Mouse (Mus musculus): ENCODE results near the gene Gm10073. TPM values are rescaled to one million over a fixed set of nuclear protein-coding genes. Genes with fewer than 3 reads are reported as not detected.

Gene Gm10073
- polyA plus RNA-seq, 1 experiment from 2014 or later, result 7.2 TPM

DNA sequence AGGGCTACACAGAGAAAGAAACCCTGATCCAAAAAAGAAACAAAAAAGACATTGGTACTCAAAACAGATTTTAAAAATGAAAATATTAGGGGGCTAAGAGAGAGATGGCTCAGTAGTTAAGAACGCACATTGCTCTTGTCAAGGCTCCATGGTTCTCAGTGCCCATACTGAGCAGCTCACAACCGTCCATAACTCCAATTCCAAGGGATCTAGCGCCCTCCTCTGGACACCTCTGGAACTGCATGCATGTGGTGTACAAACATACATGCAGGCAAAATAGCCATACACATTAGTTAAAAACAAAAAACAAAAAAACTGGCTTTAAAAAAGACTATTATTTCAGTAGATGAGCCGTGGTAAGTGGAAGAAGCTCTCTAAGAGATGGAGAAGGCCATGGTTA lies 42.7 kb downstream of the Gm10073 start:
- Histone ChIP-seq H3K4me2 (ENCODE audit: low read depth, low read length) (no peak overlapping the region), H3K9ac (ENCODE audit: low read depth, low read length) (no peak overlapping the region), H3K27ac (ENCODE audit: low read length) (no peak overlapping the region), H3K4me3 (ENCODE audit: low read depth, low read length) (no peak overlapping the region), H3K9me3 (replicated peaks; ENCODE audit: control insufficient read depth, low read length) (no peaks in the 10 kb centered on the region), H3K4me1 (ENCODE audit: control insufficient read depth, low read depth, low read length) (no peaks in the 10 kb centered on the region), H3K36me3 (ENCODE audit: control insufficient read depth, insufficient read depth) (no peaks in the 10 kb centered on the region), H3K27me3 (ENCODE audit: control insufficient read depth, insufficient read depth, low read depth, low read length) (no peaks in the 10 kb centered on the region)
- 49% methylated on average over 4 of the region's 4 CpGs for WGBS (ENCODE audit: insufficient replicate concordance)
- ATAC-seq (ENCODE audit: low read depth), result no peak

DNA sequence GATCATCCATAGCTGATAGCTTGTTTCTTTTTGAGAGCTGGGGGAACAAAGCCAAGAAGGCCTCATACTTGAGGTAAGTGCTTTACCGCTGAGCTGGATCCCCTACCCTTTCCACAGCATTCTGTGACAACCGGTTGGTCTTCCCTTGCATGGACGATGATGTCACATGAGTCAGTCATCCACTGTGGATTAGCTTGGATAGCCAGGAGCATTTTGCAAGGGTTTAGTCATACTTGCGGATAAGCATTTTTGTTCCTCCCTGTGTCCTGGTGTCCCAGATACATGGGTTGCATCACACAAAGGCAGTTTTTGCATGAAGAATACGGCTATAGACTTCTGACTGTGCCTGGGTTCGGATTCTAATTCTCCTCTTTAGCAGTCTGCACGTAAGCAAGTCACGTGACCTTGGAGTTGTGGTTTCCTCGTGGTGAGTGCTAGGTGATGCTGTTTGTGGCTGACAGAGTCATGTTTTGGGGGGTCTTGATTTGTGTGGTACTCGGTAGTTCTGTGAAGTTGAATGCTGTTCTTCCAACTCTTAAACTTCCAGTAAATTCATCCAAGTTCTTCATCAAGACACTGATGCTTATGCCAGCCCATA lies 43.3 kb downstream of the Gm10073 start:
- H3K27me3 ChIP-seq (ENCODE audit: control insufficient read depth, insufficient read depth, low read depth, low read length), result no peaks in the 10 kb centered on the region
- WGBS (ENCODE audit: insufficient replicate concordance), result 70% methylated on average over 10 of the region's 10 CpGs
- no peak overlapping the region for H3K4me2 ChIP-seq (ENCODE audit: low read depth, low read length)
- no peak overlapping the region for H3K27ac ChIP-seq (ENCODE audit: low read length)
- H3K36me3 ChIP-seq (ENCODE audit: control insufficient read depth, insufficient read depth), result no peaks in the 10 kb centered on the region
- H3K9ac ChIP-seq (ENCODE audit: low read depth, low read length), result no peak overlapping the region
- H3K4me3 ChIP-seq (ENCODE audit: low read depth, low read length), result no peak overlapping the region
- ATAC-seq (ENCODE audit: low read depth), result no peak
- H3K9me3 ChIP-seq (replicated peaks; ENCODE audit: control insufficient read depth, low read length), result no peaks in the 10 kb centered on the region
- H3K4me1 ChIP-seq (ENCODE audit: control insufficient read depth, low read depth, low read length), result no peaks in the 10 kb centered on the region

DNA sequence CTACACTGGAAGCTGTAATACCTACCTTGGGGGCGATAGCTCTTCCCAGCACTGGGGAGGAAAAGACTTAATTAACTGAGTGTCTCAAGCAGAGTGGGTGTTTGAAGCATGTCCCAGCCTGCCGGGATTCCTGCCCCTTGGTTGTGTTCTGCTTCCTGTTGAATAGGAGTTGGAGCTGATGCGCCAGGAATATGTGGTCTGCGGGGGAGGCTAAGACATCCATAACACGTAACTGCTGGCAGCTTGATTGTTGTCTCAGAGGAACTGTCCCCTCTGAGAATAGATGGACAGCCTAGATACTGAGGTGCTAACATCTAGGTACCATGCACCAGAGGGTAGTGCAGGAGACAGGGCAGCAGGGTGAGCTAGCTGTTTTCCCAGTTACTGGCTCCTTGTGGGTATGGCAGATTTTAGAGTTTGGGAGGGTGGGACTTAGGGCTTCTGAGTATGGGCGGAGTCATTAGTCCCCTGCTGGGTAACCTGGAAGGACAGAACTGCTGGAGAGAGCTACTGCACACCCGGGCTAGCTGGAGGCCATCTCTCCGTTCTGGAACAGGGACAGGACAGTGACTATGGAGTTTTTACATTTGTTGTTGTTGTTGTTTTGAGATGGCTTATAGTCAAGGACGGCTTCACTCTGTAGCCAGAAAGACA lies 44.5 kb downstream of the Gm10073 start:
- Histone ChIP-seq H3K4me1 (ENCODE audit: control insufficient read depth, low read depth, low read length) (no peaks in the 10 kb centered on the region), H3K9ac (ENCODE audit: low read depth, low read length) (no peak overlapping the region), H3K27ac (ENCODE audit: low read length) (no peak overlapping the region), H3K36me3 (ENCODE audit: control insufficient read depth, insufficient read depth) (no peaks in the 10 kb centered on the region), H3K9me3 (replicated peaks; ENCODE audit: control insufficient read depth, low read length) (no peaks in the 10 kb centered on the region), H3K27me3 (ENCODE audit: control insufficient read depth, insufficient read depth, low read depth, low read length) (no peaks in the 10 kb centered on the region), H3K4me3 (ENCODE audit: low read depth, low read length) (no peak overlapping the region), H3K4me2 (ENCODE audit: low read depth, low read length) (no peak overlapping the region)
- ATAC-seq (ENCODE audit: low read depth), result no peak
- WGBS (ENCODE audit: insufficient replicate concordance), result 68% methylated on average over 9 of the region's 9 CpGs

DNA sequence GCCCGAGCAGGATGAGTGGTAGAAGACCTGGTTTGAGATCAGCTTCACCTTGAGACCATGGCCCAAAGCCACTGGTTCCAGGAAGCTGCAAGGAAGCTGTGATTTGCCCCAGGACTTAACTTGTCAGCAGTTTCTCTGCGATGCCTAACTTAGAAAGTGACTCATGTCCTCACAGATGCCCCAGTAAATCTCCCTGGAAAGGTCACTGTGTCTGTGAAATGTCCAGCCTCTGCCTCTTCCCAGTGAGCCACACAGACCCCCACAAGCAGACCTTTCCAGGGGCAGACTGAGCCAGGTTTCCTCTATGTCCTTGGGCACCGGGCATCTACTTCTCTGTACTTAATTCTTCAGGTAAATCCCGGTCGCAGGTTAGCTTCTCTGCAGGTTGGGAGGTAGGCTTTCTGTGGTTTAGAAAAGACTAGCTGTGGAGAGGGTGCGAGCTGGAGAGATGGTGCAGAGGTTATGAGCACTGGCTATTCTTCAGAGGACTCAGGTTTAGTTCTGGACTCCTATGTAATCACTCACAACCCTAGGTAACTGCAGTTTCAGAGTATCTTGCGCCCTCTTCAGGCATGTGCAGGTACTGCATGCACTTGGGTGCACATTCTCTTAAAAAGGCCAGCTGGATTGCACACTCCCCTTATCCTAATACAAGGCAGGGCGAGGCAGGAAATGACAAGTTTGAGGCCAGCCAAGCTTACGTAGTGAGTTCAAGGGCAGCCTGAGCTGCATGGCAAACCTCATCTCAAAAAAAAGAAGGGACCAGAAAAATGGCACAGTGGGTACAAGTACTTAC lies 45.8 kb downstream of the Gm10073 start:
- no peaks in the 10 kb centered on the region for H3K27me3 ChIP-seq (ENCODE audit: control insufficient read depth, insufficient read depth, low read depth, low read length)
- no peaks in the 10 kb centered on the region for H3K4me1 ChIP-seq (ENCODE audit: control insufficient read depth, low read depth, low read length)
- no peaks in the 10 kb centered on the region for H3K9me3 ChIP-seq (replicated peaks; ENCODE audit: control insufficient read depth, low read length)
- no peak for ATAC-seq (ENCODE audit: low read depth)
- H3K36me3 ChIP-seq (ENCODE audit: control insufficient read depth, insufficient read depth), result no peaks in the 10 kb centered on the region
- H3K4me3 ChIP-seq (ENCODE audit: low read depth, low read length), result no peak overlapping the region
- no peak overlapping the region for H3K4me2 ChIP-seq (ENCODE audit: low read depth, low read length)
- H3K9ac ChIP-seq (ENCODE audit: low read depth, low read length), result no peak overlapping the region
- WGBS (ENCODE audit: insufficient replicate concordance), result 62% methylated on average over 9 of the region's 9 CpGs
- H3K27ac ChIP-seq (ENCODE audit: low read length), result no peak overlapping the region

DNA sequence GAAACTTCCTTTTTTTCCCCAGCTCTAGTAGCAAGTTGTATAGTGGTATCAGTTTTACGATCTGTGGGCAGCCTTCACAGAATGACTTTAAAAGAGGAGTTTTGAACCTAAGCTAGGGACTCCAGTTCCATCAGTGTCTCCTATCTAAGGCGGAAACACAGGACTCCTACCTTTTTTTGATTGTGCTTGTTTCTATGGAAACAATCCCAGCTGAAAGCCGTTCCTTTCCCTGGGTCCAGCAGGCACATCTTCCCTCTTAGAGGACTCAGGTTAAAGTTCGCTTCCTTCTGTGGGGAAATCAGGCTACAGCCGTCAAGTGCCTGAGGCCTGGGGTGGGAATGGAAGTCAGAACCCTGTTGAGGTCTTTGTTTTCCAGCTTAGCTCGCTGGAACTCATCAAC lies 46.5 kb downstream of the Gm10073 start:
- H3K9ac ChIP-seq (ENCODE audit: low read depth, low read length), result no peak overlapping the region
- no peaks in the 10 kb centered on the region for H3K9me3 ChIP-seq (replicated peaks; ENCODE audit: control insufficient read depth, low read length)
- no peaks in the 10 kb centered on the region for H3K36me3 ChIP-seq (ENCODE audit: control insufficient read depth, insufficient read depth)
- H3K27me3 ChIP-seq (ENCODE audit: control insufficient read depth, insufficient read depth, low read depth, low read length), result no peaks in the 10 kb centered on the region
- no peak overlapping the region for H3K4me2 ChIP-seq (ENCODE audit: low read depth, low read length)
- no peak for ATAC-seq (ENCODE audit: low read depth)
- H3K27ac ChIP-seq (ENCODE audit: low read length), result no peak overlapping the region
- H3K4me3 ChIP-seq (ENCODE audit: low read depth, low read length), result no peak overlapping the region
- WGBS (ENCODE audit: insufficient replicate concordance), result 37% methylated on average over 6 of the region's 6 CpGs
- H3K4me1 ChIP-seq (ENCODE audit: control insufficient read depth, low read depth, low read length), result no peaks in the 10 kb centered on the region

Other genes with a start within 250 kb of the Gm10073 start
- 0.46 and 0.77 TPM in 2 replicates for gene Smpd3, start 235.5 kb downstream of the Gm10073 start, polyA plus RNA-seq (2015; fragmentation: Nextera tagmentation; extraction: Ambion mirVana)
- gene Zfp90, start 158.1 kb downstream of the Gm10073 start, polyA plus RNA-seq (2015; fragmentation: Nextera tagmentation; extraction: Ambion mirVana), result 2.1 and 2.8 TPM in 2 replicates
- gene 6030452D12Rik, start 72.9 kb downstream of the Gm10073 start, polyA plus RNA-seq (2015; fragmentation: Nextera tagmentation; extraction: Ambion mirVana), result not detected in 2 replicates
- gene Cdh3, start 62.6 kb downstream of the Gm10073 start, polyA plus RNA-seq (2015; fragmentation: Nextera tagmentation; extraction: Ambion mirVana), result 1.2 and 1.4 TPM in 2 replicates
- 22.9 and 26.5 TPM in 2 replicates for gene Cdh1, start 29.9 kb upstream of the Gm10073 start, polyA plus RNA-seq (2015; fragmentation: Nextera tagmentation; extraction: Ambion mirVana)
- 3.4 TPM in 2 replicates for gene Tango6, start 109.6 kb upstream of the Gm10073 start, polyA plus RNA-seq (2015; fragmentation: Nextera tagmentation; extraction: Ambion mirVana)